Comparison of ENCODE assay signal across 17 mouse cellular contexts in genomic region chr5:106088478-106089185, GRCm38 (mm10).
A peak's percentile ranks its signal among the peaks of the same experiment; 100 is the strongest.
DNase-seq lines count a peak whose midpoint lies in the region; TF ChIP-seq lines count a peak whose summit lies in the region.
"Had no signal": no experiment of that assay in that cellular context is flagged by ENCODE, and none has a peak within 500 bp of the region (broad histone marks: within the 10 kb centered on the region; RNA-seq: fewer than 3 reads in every experiment).

No protein-coding gene starts in this region.

- H3K27ac ChIP-seq in ES-Bruce4 (ENCODE audit: insufficient read depth, low read length): no peak overlapping the region
- H3K27ac ChIP-seq: embryonic facial prominence, embryonic 12.5 days; forebrain, embryonic 13.5 days; heart, embryonic 13.5 days; liver, embryonic 13.5 days had no signal

- peaks cover 2% of the 10 kb centered on the region; the same call in 1 of the 2 replicates for H3K9me3 ChIP-seq in ES-Bruce4 (replicated peaks; ENCODE audit: control insufficient read depth, insufficient read depth, low read length, poor library complexity, severe bottlenecking)
- H3K9me3 ChIP-seq: forebrain, embryonic 13.5 days; heart, embryonic 13.5 days; liver, embryonic 13.5 days had no signal

- no peaks in the 10 kb centered on the region for H3K4me1 ChIP-seq in ES-Bruce4 (ENCODE audit: control insufficient read depth, insufficient read depth, low read length)
- H3K4me1 ChIP-seq: embryonic facial prominence, embryonic 12.5 days; forebrain, embryonic 13.5 days; liver, embryonic 13.5 days had no signal

- peak; percentile 68 for TF ChIP-seq CTCF in ES-Bruce4 (IDR thresholded peaks at IDR 0.05; ENCODE audit: low read depth, low read length)

- no peaks in the 10 kb centered on the region for H3K36me3 ChIP-seq in ES-Bruce4 (ENCODE audit: control insufficient read depth, insufficient read depth, low read length, poor library complexity, severe bottlenecking)
- H3K36me3 ChIP-seq: embryonic facial prominence, embryonic 12.5 days; heart, embryonic 13.5 days; liver, embryonic 13.5 days had no signal

- no peak for TF ChIP-seq POLR2A in ES-Bruce4 (IDR thresholded peaks at IDR 0.05; ENCODE audit: insufficient read depth, low read length)

- intact Hi-C loops in left cerebral cortex, postnatal 4 days (cut with DNase I): no loop called here

- peaks cover 2% of the 10 kb centered on the region for H3K27me3 ChIP-seq in ES-Bruce4 (ENCODE audit: control insufficient read depth, insufficient read depth, low read length, poor library complexity, severe bottlenecking)
- H3K27me3 ChIP-seq: embryonic facial prominence, embryonic 12.5 days; forebrain, embryonic 13.5 days; heart, embryonic 13.5 days; liver, embryonic 13.5 days had no signal

- no peak overlapping the region for H3K4me3 ChIP-seq in ES-Bruce4 (ENCODE audit: low read depth, low read length)
- H3K4me3 ChIP-seq: embryonic facial prominence, embryonic 12.5 days; forebrain, embryonic 13.5 days; heart, embryonic 13.5 days; liver, embryonic 13.5 days had no signal

- H3K9ac ChIP-seq in ES-Bruce4 (ENCODE audit: low read depth, poor library complexity, severe bottlenecking): no peak overlapping the region
- H3K9ac ChIP-seq: embryonic facial prominence, embryonic 12.5 days; forebrain, embryonic 13.5 days; heart, embryonic 13.5 days; liver, embryonic 13.5 days had no signal

- TF ChIP-seq EP300 in ES-Bruce4 (IDR thresholded peaks at IDR 0.05; ENCODE audit: insufficient read depth, low read depth, low read length): no peak

- DNase-seq in left cerebral cortex, postnatal 4 days: peak; percentile 13
- DNase-seq in left cerebral cortex, adult 18-20 months (ENCODE audit: low spot score in 2 of 2): no peak
- peak; percentile 57 for DNase-seq in ZHBTc4 (ENCODE audit: low read depth, low spot score)
- DNase-seq in cerebellum, postnatal 36 days: peak; percentile 23 to 36
- no peak for DNase-seq in retina, postnatal 1 day
- no peak for DNase-seq in kidney, adult 8-10 months
- DNase-seq: adrenal gland, adult 2 months; gastrocnemius, postnatal 14 days; kidney, postnatal 4 days; liver, embryonic 13.5 days; lung, postnatal 4 days; right cerebral cortex, postnatal 25 days; thymus, postnatal 4 days had no signal

Comparison
In these comparisons a context has a peak if more than half of its experiments do, and no peak if none do; other contexts are left out.
1. DNase-seq: peak in left cerebral cortex, postnatal 4 days (single experiment), ZHBTc4 (single experiment) and cerebellum, postnatal 36 days (2 of 2); none in left cerebral cortex, adult 18-20 months (0 of 2), retina, postnatal 1 day (single experiment) and kidney, adult 8-10 months (0 of 2).